Comparison of ENCODE assay signal across 8 mouse cellular contexts in genomic region chr2:122367701-122368080, GRCm38 (mm10). TPM values are rescaled to one million over a fixed set of nuclear protein-coding genes. Genes with fewer than 3 reads are reported as not detected.
A peak's percentile ranks its signal among the peaks of the same experiment; 100 is the strongest.
DNase-seq lines count a peak whose midpoint lies in the region; ATAC-seq and TF ChIP-seq lines count a peak whose summit lies in the region.

No protein-coding gene starts in this region.

- TF ChIP-seq POLR2A in cerebellum, adult 2 months (IDR thresholded peaks at IDR 0.05; ENCODE audit: borderline replicate concordance, insufficient read depth, low read length) = no peak

- peaks cover 25% of the 10 kb centered on the region for H3K4me1 ChIP-seq in cerebellum, adult 2 months (ENCODE audit: control insufficient read depth, insufficient read depth, low read length)
- peaks cover 17% of the 10 kb centered on the region for H3K4me1 ChIP-seq in neural tube, embryonic 11.5 days (ENCODE audit: control insufficient read depth, insufficient read depth, low read length)
- H3K4me1 ChIP-seq in limb, embryonic 13.5 days = peaks cover 27% of the 10 kb centered on the region
- peaks cover 9% of the 10 kb centered on the region; the same call in 1 of the 2 replicates for H3K4me1 ChIP-seq in stomach, embryonic 14.5 days (ENCODE audit: control insufficient read depth, insufficient read depth, low read length)

- no peak for TF ChIP-seq CTCF in cerebellum, adult 2 months (IDR thresholded peaks at IDR 0.05; ENCODE audit: borderline replicate concordance, insufficient read depth, low read depth, low read length)

- H3K27ac ChIP-seq in cerebellum, adult 2 months (ENCODE audit: insufficient read depth, low read length) = peak overlapping the region; percentile 93
- no peak overlapping the region for H3K27ac ChIP-seq in neural tube, embryonic 11.5 days (ENCODE audit: low read depth, low read length)
- no peak overlapping the region for H3K27ac ChIP-seq in limb, embryonic 13.5 days
- no peak overlapping the region for H3K27ac ChIP-seq in stomach, embryonic 14.5 days (ENCODE audit: low read length)

- peak overlapping the region; percentile 96 for H3K4me3 ChIP-seq in cerebellum, adult 2 months (replicated peaks; ENCODE audit: insufficient read depth, low read depth, low read length)
- peak overlapping the region; percentile 95 for H3K4me3 ChIP-seq in neural tube, embryonic 11.5 days (ENCODE audit: low read depth, low read length)
- peak overlapping the region; percentile 92 for H3K4me3 ChIP-seq in limb, embryonic 13.5 days
- peak overlapping the region; percentile 89 for H3K4me3 ChIP-seq in stomach, embryonic 14.5 days (ENCODE audit: low read depth, low read length)

- H3K36me3 ChIP-seq in neural tube, embryonic 11.5 days (ENCODE audit: control insufficient read depth, insufficient read depth, low read length) = peaks cover 4% of the 10 kb centered on the region; the same call in 1 of the 2 replicates
- peaks cover 19% of the 10 kb centered on the region for H3K36me3 ChIP-seq in limb, embryonic 13.5 days
- no peaks in the 10 kb centered on the region for H3K36me3 ChIP-seq in stomach, embryonic 14.5 days (ENCODE audit: control insufficient read depth, insufficient read depth, low read length)

- WGBS in cerebellum, adult 2 months = 8% methylated on average over 4 of the region's 4 CpGs
- 5% methylated on average over 4 of the region's 4 CpGs for WGBS in neural tube, embryonic 11.5 days
- WGBS in limb, embryonic 13.5 days = 5% methylated on average over 4 of the region's 4 CpGs
- 15% methylated on average over 4 of the region's 4 CpGs for WGBS in stomach, embryonic 14.5 days

- no peak for ATAC-seq in neural tube, embryonic 11.5 days (ENCODE audit: insufficient read depth, low FRiP score, low TSS enrichment)
- ATAC-seq in limb, embryonic 13.5 days (ENCODE audit: low FRiP score, low read depth) = no peak
- no peak for ATAC-seq in stomach, embryonic 14.5 days (ENCODE audit: insufficient number of reproducible peaks, insufficient read depth, low FRiP score, low read depth)

- no peaks in the 10 kb centered on the region for H3K27me3 ChIP-seq in cerebellum, adult 2 months (ENCODE audit: control insufficient read depth, insufficient read depth, low read length)
- H3K27me3 ChIP-seq in neural tube, embryonic 11.5 days (ENCODE audit: control insufficient read depth, insufficient read depth, low read length) = no peaks in the 10 kb centered on the region
- H3K27me3 ChIP-seq in limb, embryonic 13.5 days = peaks cover 10% of the 10 kb centered on the region; the same call in 1 of the 2 replicates
- no peaks in the 10 kb centered on the region for H3K27me3 ChIP-seq in stomach, embryonic 14.5 days (ENCODE audit: control insufficient read depth, insufficient read depth, low read length)

- peak overlapping the region; percentile 96 for H3K9ac ChIP-seq in neural tube, embryonic 11.5 days (ENCODE audit: low read length)
- H3K9ac ChIP-seq in limb, embryonic 13.5 days = peak overlapping the region; percentile 92
- H3K9ac ChIP-seq in stomach, embryonic 14.5 days (replicated peaks; ENCODE audit: low read depth, low read length) = peak overlapping the region; percentile 81; the same call in 1 of the 2 replicates

- no peaks in the 10 kb centered on the region for H3K9me3 ChIP-seq in neural tube, embryonic 11.5 days (ENCODE audit: control insufficient read depth, low read length)
- no peaks in the 10 kb centered on the region for H3K9me3 ChIP-seq in limb, embryonic 13.5 days
- no peaks in the 10 kb centered on the region for H3K9me3 ChIP-seq in stomach, embryonic 14.5 days (ENCODE audit: control insufficient read depth, low read depth, low read length)

- no peak for DNase-seq in cerebellum, adult 2 months
- DNase-seq in cerebellum, adult 8-10 months = no peak
- no peak for DNase-seq in neural tube, embryonic 11.5 days (ENCODE audit: low spot score)
- DNase-seq in neural tube, embryonic 10.5 days (ENCODE audit: extremely low spot score, low spot score) = no peak
- no peak for DNase-seq in left cerebral cortex, adult 9 months (ENCODE audit: low spot score in 2 of 2)
- DNase-seq in left cerebral cortex, adult 8-10 months (ENCODE audit: low spot score in 2 of 2) = no peak

- H3K4me2 ChIP-seq in neural tube, embryonic 11.5 days (ENCODE audit: low read depth) = peak overlapping the region; percentile 87
- H3K4me2 ChIP-seq in limb, embryonic 13.5 days (replicated peaks) = peak overlapping the region; percentile 88
- H3K4me2 ChIP-seq in stomach, embryonic 14.5 days (replicated peaks; ENCODE audit: low read depth, low read length) = peak overlapping the region; percentile 80

RNA-seq across cellular contexts. Expression of gene Shf, which starts 1.3 kb away (rescaled TPM):
- polyA plus RNA-seq in cerebellum, adult 2 months (2012; rRNA removed) = 344 and 410 TPM in 2 replicates
- polyA plus RNA-seq in neural tube, embryonic 11.5 days (2014; fragmentation: Nextera tagmentation; extraction: Ambion mirVana) = 12.9 and 13.8 TPM in 2 replicates
- 4.2 and 6.0 TPM in 2 replicates for polyA plus RNA-seq in limb, embryonic 13.5 days (2015; fragmentation: Nextera tagmentation; extraction: Ambion mirVana)
- polyA plus RNA-seq in stomach, embryonic 14.5 days (2014; fragmentation: Nextera tagmentation; extraction: Ambion mirVana) = 3.8 and 5.2 TPM in 2 replicates
- total RNA-seq in left cerebral cortex, adult 8-10 months (2022) = 10 to 100 TPM; 60.1 to 71.6 (median 71.0) TPM

RNA-seq across cellular contexts. Expression of gene Duox1, which starts 52.2 kb away (rescaled TPM):
- 0.05 TPM in 2 replicates for polyA plus RNA-seq in cerebellum, adult 2 months (2012; rRNA removed)
- 0.07 and 0.11 TPM in 2 replicates for polyA plus RNA-seq in neural tube, embryonic 11.5 days (2014; fragmentation: Nextera tagmentation; extraction: Ambion mirVana)
- 0.74 and 0.87 TPM in 2 replicates for polyA plus RNA-seq in limb, embryonic 13.5 days (2015; fragmentation: Nextera tagmentation; extraction: Ambion mirVana)
- 0.36 and 0.53 TPM in 2 replicates for polyA plus RNA-seq in stomach, embryonic 14.5 days (2014; fragmentation: Nextera tagmentation; extraction: Ambion mirVana)
- under 1 TPM in 1 of 4 experiments, not detected in 3; 0.07 TPM for total RNA-seq in left cerebral cortex, adult 8-10 months (2022)

RNA-seq across cellular contexts. Expression of gene Duoxa1, which starts 54.2 kb away (rescaled TPM):
- polyA plus RNA-seq in cerebellum, adult 2 months (2012; rRNA removed) = 0.19 TPM in 1 of 2 replicates, not detected in the other
- polyA plus RNA-seq in neural tube, embryonic 11.5 days (2014; fragmentation: Nextera tagmentation; extraction: Ambion mirVana) = not detected in 2 replicates
- 1.7 and 3.5 TPM in 2 replicates for polyA plus RNA-seq in limb, embryonic 13.5 days (2015; fragmentation: Nextera tagmentation; extraction: Ambion mirVana)
- 3.0 and 3.8 TPM in 2 replicates for polyA plus RNA-seq in stomach, embryonic 14.5 days (2014; fragmentation: Nextera tagmentation; extraction: Ambion mirVana)
- total RNA-seq in left cerebral cortex, adult 8-10 months (2022) = under 1 TPM in 1 of 4 experiments, not detected in 3; 0.55 TPM

RNA-seq across cellular contexts. Expression of gene Slc28a2, which starts 58.6 kb away (rescaled TPM):
- polyA plus RNA-seq in cerebellum, adult 2 months (2012; rRNA removed) = 0.10 and 0.43 TPM in 2 replicates
- polyA plus RNA-seq in neural tube, embryonic 11.5 days (2014; fragmentation: Nextera tagmentation; extraction: Ambion mirVana) = 0.13 TPM in 1 of 2 replicates, not detected in the other
- polyA plus RNA-seq in limb, embryonic 13.5 days (2015; fragmentation: Nextera tagmentation; extraction: Ambion mirVana) = 0.15 and 0.29 TPM in 2 replicates
- polyA plus RNA-seq in stomach, embryonic 14.5 days (2014; fragmentation: Nextera tagmentation; extraction: Ambion mirVana) = 6.6 and 6.9 TPM in 2 replicates
- total RNA-seq in left cerebral cortex, adult 8-10 months (2022) = under 1 TPM in 3 of 4 experiments, not detected in 1; 0.25 to 0.54 (median 0.30) TPM

Comparison
In these comparisons a context has a peak if more than half of its experiments do, and no peak if none do; other contexts are left out.
1. RNA of gene Shf, which starts 1.3 kb away (polyA plus RNA-seq): 344 to 410 TPM in cerebellum, adult 2 months; 12.9 to 13.8 TPM in neural tube, embryonic 11.5 days, 3.8 to 5.2 TPM in stomach, embryonic 14.5 days and 4.2 to 6.0 TPM in limb, embryonic 13.5 days; every median in the first group is over 10 times any median in the second.
2. Peak in every context shown above with its lines, with median percentiles within 50 percentile points of each other: H3K4me3 ChIP-seq, H3K4me2 ChIP-seq and H3K9ac ChIP-seq.